Mouse (Mus musculus) midbrain, embryonic 16.5 days (tissue): ENCODE measurements around the gene Gcdh. TPM values are rescaled to one million over a fixed set of nuclear protein-coding genes. Genes with fewer than 3 reads are reported as not detected.

ENCODE experiments used
- ATAC-seq: fragments of 200-750 bp; cut with Nextera tagmentation; 2 replicates; pipeline ENCODE4 v1.8.0; 2017; ENCODE audit warnings: moderate TSS enrichment
- H3K27ac ChIP-seq: fragments of 300-500 bp; sonication (generic); 2 replicates; pipeline ENCODE4 v1.5.1; 2014; ENCODE audit warnings: mild to moderate bottlenecking, low read length, mixed read lengths
- H3K27me3 ChIP-seq: fragments of 300-500 bp; sonication (generic); 2 replicates; pipeline ENCODE4 v1.6.1; 2014; ENCODE audit warnings: low read depth, low read length, mixed read lengths; ENCODE audit not compliant: control insufficient read depth, insufficient read depth
- H3K36me3 ChIP-seq: fragments of 300-500 bp; sonication (generic); 2 replicates; pipeline ENCODE4 v1.6.1; 2014; ENCODE audit warnings: mild to moderate bottlenecking, low read length, moderate library complexity, mixed read lengths; ENCODE audit not compliant: control insufficient read depth, insufficient read depth
- H3K4me1 ChIP-seq: fragments of 300-500 bp; sonication (generic); 2 replicates; pipeline ENCODE4 v1.6.1; 2014; ENCODE audit warnings: mild to moderate bottlenecking, low read length, mixed read lengths; ENCODE audit not compliant: control insufficient read depth, insufficient read depth
- H3K4me2 ChIP-seq: fragments of 300-500 bp; sonication (generic); 2 replicates; pipeline ENCODE4 v1.6.1; 2014; ENCODE audit warnings: mild to moderate bottlenecking, low read length, mixed read lengths
- H3K4me3 ChIP-seq: fragments of 300-500 bp; sonication (generic); 2 replicates; pipeline ENCODE4 v1.5.1; 2014; ENCODE audit warnings: low read depth, mild to moderate bottlenecking, low read length, moderate library complexity, mixed read lengths
- H3K9ac ChIP-seq: fragments of 300-500 bp; sonication (generic); 2 replicates; pipeline ENCODE4 v1.6.1; 2014; ENCODE audit warnings: low read depth, low read length, mixed read lengths
- H3K9me3 ChIP-seq: fragments of 300-500 bp; sonication (generic); replicated peaks from 2 replicates; pipeline ENCODE4 v1.6.1; 2014; ENCODE audit warnings: mild to moderate bottlenecking, low read length, mixed read lengths; ENCODE audit not compliant: control insufficient read depth, poor library complexity, severe bottlenecking
- WGBS: fragments of 180-500 bp; shearing (Covaris S2); extraction: QIAGEN DNeasy Blood & Tissue Kit; methylation state at CpG from one replicate; pipeline ENCODE4 v1.1.7; 2014; 5-methylcytosine and 5-hydroxymethylcytosine counted together
- polyA plus RNA-seq: library from polyadenylated mRNA; unstranded; fragments of >200 nt; fragmentation: Nextera tagmentation; extraction: Ambion mirVana; gene quantifications from 2 replicates; pipeline ENCODE4 v1.2.1, GENCODE M21; 2015

Gcdh gene
- polyA plus RNA-seq, 1 experiment from 2014 or later, result 36.9 TPM

DNA sequence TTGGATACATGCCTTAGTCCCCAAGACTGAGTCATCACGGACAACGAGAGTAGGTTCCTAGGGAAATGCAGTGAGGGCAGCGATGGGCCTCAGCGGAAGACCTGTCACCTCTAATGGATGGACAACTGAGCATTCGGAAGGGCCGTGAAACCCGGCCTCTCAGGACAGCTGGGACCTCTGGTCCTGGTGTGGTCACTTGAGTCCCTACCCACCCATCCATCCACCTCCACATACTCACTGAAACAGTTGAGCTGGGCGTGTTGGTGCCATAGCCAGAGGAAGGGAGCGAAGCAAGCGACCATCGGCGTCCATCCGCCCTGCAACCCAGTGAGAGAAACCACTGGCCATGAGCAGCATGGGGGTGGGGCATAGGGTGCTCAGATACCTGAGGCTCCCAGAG, 36.9 kb upstream of the Gcdh start:
- Histone ChIP-seq H3K9ac (no peak overlapping the region), H3K4me3 (no peak overlapping the region), H3K4me1 (peaks cover 23% of the 10 kb centered on the region), H3K27me3 (no peaks in the 10 kb centered on the region), H3K4me2 (no peak overlapping the region), H3K9me3 (no peaks in the 10 kb centered on the region), H3K36me3 (peaks cover 21% of the 10 kb centered on the region), H3K27ac (no peak overlapping the region)
- ATAC-seq, result no peak
- 88% methylated on average over 13 of the region's 13 CpGs for WGBS

DNA sequence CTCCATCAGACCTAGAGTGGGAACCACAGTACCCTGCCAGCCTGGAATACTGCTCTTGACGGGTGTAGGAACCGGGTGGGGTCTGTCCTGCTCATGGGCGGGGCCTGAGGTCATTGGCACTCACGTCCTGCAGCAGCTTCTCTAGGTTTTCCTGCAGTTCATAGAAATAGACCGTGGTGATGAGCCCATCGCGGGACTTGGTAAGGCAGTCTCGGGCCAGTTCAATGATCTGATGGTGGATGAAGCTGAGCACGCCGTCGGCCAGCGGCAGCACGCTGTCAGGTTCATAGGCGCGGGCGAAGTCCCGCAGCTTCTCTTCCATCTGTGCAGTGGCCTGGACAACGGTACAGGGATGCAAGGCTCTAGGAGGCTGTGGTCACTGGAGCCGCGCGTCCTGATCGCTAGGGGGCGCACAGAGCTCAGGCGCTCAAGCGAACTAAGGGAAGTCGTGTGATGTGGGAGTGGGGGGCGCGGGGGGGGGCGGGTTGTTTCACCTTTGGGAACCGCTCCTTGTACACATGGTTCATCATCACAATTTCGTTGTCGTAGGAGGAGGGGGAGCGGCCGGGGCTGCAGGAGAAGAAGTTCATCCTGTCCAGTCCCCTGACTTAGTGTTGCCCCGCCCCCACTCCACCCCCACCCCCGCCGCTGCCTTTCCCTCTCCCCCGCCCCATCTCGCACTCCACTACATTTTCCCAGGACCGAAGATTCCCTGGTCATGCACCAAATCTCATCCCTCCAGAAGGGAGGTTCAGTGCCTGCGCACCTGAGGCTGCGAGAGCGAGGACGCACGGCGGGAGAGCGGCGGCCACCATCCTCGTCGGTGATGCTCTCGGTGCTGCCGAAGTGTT, 35.0 kb upstream of the Gcdh start:
- peak; percentile 71 for ATAC-seq
- H3K27ac ChIP-seq, result no peak overlapping the region
- H3K9ac ChIP-seq, result 0 out of 2 replicates have a peak overlapping the region, but pooled peaks have one; percentile 10
- peak overlapping the region; percentile 46 for H3K4me2 ChIP-seq
- no peaks in the 10 kb centered on the region for H3K9me3 ChIP-seq
- 3% methylated on average over 48 of the region's 52 CpGs for WGBS
- peak overlapping the region; percentile 21 for H3K4me3 ChIP-seq
- H3K4me1 ChIP-seq, result peaks cover 4% of the 10 kb centered on the region
- H3K36me3 ChIP-seq, result peaks cover 33% of the 10 kb centered on the region
- H3K27me3 ChIP-seq, result no peaks in the 10 kb centered on the region

DNA sequence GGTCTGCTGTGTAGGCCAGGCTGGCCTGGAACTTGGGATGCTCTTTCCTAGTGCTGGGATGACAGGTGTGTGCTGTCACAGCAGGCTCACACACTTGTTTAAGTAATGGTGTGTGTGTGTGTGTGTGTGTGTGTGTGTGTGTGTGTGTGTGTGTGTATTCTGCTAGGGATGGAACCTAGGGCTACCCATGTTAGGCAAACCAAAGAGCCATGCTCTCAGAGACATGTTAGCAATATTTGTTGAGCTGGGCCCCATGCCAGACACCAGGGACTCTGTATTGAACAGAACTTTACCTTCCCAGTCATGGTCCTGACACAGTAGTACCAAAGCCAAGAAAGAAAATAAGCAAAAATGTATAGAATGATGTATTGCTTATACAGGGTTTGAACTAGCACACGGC, 33.8 kb upstream of the Gcdh start:
- Histone ChIP-seq H3K4me3 (no peak overlapping the region), H3K9me3 (no peaks in the 10 kb centered on the region), H3K4me1 (peaks cover 3% of the 10 kb centered on the region; the same call in 1 of the 2 replicates), H3K36me3 (peaks cover 39% of the 10 kb centered on the region), H3K9ac (no peak overlapping the region), H3K27me3 (no peaks in the 10 kb centered on the region), H3K27ac (no peak overlapping the region), H3K4me2 (no peak overlapping the region)
- ATAC-seq, result no peak
- WGBS, result 95% methylated on average over 1 of the region's 1 CpGs

DNA sequence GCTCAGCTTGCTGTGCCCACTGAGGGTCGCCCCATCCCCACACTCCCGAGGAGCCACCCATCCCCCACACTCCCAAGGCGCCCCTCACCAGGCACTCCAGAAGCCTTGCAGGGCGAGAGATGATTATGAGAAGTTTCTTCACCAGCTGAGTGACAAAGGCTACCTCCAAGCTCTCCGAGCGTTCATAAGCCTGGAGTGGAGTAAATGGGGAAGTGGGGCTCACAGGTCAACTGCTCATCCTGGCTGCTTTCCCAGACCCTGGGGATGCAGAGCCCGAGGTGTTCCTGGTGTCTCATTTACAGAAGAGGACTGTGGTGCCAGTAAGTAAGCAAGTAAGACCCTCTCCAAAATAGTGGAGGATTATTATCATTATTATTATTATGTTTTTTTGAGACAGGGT, 31.8 kb upstream of the Gcdh start:
- no peaks in the 10 kb centered on the region for H3K9me3 ChIP-seq
- H3K4me1 ChIP-seq, result peaks cover 3% of the 10 kb centered on the region; the same call in 1 of the 2 replicates
- no peak for ATAC-seq
- H3K9ac ChIP-seq, result no peak overlapping the region
- 71% methylated on average over 7 of the region's 7 CpGs for WGBS
- no peaks in the 10 kb centered on the region for H3K27me3 ChIP-seq
- H3K36me3 ChIP-seq, result peaks cover 52% of the 10 kb centered on the region
- H3K4me3 ChIP-seq, result no peak overlapping the region
- H3K27ac ChIP-seq, result no peak overlapping the region
- H3K4me2 ChIP-seq, result no peak overlapping the region

DNA sequence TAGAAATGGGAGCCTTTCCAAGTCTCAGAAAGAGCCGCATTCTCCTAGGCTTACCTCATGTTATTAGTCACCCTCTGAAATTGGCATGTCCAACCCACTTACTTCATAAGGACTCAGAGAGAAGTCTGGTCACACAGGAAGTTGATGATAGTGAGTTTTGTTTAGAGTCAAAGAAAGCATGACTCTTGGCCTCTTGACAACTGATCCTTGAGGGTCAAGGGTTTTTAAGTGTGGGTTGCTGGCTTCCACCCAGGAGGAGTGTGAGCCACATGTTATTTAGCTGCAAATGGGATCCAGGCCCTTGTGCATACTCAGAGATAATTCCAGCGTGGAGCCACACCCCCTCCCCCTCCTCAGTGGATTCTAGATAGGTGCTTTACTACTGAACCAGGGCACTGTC, 27.9 kb upstream of the Gcdh start:
- H3K9me3 ChIP-seq, result no peaks in the 10 kb centered on the region
- no peak overlapping the region for H3K27ac ChIP-seq
- H3K4me3 ChIP-seq, result no peak overlapping the region
- WGBS, result 85% methylated on average over 2 of the region's 2 CpGs
- peaks cover 69% of the 10 kb centered on the region for H3K36me3 ChIP-seq
- no peak for ATAC-seq
- no peak overlapping the region for H3K4me2 ChIP-seq
- H3K4me1 ChIP-seq, result no peaks in the 10 kb centered on the region
- no peak overlapping the region for H3K9ac ChIP-seq
- no peaks in the 10 kb centered on the region for H3K27me3 ChIP-seq

DNA sequence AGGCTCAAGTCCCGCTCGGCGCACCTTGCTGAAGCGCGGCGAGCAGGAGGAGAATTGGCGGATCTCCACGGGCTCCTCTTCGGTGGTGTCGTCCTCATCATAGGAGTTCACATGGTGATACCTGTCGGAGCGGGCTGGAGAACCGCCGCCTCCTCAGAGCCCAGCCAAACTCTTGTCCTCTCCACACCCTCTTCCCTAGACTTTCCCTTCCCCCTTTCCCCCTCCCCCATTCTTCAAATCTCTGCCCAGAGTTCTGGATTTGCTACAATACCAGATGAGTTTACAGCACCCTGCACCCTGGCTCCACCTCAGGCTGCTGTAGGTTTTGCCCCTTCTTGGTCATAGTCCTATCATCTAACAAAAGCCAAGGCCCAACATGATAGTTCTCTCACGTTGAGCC, 24.9 kb upstream of the Gcdh start:
- WGBS, result 92% methylated on average over 15 of the region's 15 CpGs
- H3K9me3 ChIP-seq, result no peaks in the 10 kb centered on the region
- no peaks in the 10 kb centered on the region for H3K4me1 ChIP-seq
- H3K4me3 ChIP-seq, result no peak overlapping the region
- no peak overlapping the region for H3K27ac ChIP-seq
- H3K36me3 ChIP-seq, result peaks cover 71% of the 10 kb centered on the region
- H3K27me3 ChIP-seq, result 0 out of 2 replicates have a peak, but pooled peaks cover 2% of the 10 kb centered on the region
- no peak overlapping the region for H3K9ac ChIP-seq
- no peak for ATAC-seq
- H3K4me2 ChIP-seq, result no peak overlapping the region

DNA sequence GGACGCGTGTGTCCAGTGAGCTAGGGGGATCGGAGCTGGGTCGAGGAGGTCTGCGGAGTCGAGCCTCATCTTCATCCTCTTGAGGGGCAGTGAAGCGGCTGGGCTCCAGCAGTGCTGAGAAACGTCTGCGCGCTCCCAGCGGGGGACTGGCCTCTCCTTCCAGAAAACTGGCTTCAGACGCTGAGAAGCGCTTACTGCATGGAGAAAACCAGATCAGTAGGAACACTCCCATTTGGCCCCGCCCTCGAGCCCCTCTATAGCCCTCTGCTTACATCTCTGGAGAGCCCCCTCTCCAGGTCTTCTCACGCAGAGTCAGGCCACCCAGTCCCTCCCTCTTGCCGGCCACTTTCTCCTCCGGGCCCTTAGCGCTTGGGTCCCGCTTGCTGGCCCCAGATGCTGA, 24.1 kb upstream of the Gcdh start:
- WGBS, result 28% methylated on average over 20 of the region's 20 CpGs
- H3K4me1 ChIP-seq, result peaks cover 2% of the 10 kb centered on the region; the same call in 1 of the 2 replicates
- 0 out of 2 replicates have a peak, but pooled peaks cover 2% of the 10 kb centered on the region for H3K27me3 ChIP-seq
- no peak overlapping the region for H3K27ac ChIP-seq
- ATAC-seq, result no peak
- peaks cover 74% of the 10 kb centered on the region for H3K36me3 ChIP-seq
- H3K9ac ChIP-seq, result no peak overlapping the region
- no peaks in the 10 kb centered on the region for H3K9me3 ChIP-seq
- no peak overlapping the region for H3K4me2 ChIP-seq
- no peak overlapping the region for H3K4me3 ChIP-seq

DNA sequence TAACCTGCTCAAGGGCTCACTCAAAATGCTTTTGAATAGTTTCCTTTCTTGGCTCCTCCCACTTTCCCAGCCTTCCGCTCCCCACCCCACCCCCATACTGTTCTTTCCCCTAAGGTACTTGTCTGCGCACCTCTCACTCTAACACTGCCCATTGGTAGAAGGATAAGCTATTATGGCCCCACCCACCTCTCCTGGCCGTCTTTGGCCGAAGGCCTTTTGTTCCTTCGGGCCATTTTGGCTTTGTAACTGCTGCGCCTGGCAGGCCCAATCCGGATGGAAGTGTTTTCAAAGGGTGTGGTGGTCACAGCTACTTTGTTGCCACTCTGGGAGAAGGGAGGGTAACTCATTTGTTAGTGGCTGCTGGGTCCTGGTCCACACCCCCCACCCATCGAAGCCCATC, 21.5 kb upstream of the Gcdh start:
- no peak for ATAC-seq
- H3K4me2 ChIP-seq, result no peak overlapping the region
- H3K36me3 ChIP-seq, result peaks cover 70% of the 10 kb centered on the region
- WGBS, result 90% methylated on average over 8 of the region's 8 CpGs
- H3K9ac ChIP-seq, result no peak overlapping the region
- no peak overlapping the region for H3K4me3 ChIP-seq
- H3K27me3 ChIP-seq, result peaks cover 9% of the 10 kb centered on the region; the same call in 1 of the 2 replicates
- H3K27ac ChIP-seq, result no peak overlapping the region
- H3K4me1 ChIP-seq, result peaks cover 2% of the 10 kb centered on the region; the same call in 1 of the 2 replicates
- no peaks in the 10 kb centered on the region for H3K9me3 ChIP-seq

DNA sequence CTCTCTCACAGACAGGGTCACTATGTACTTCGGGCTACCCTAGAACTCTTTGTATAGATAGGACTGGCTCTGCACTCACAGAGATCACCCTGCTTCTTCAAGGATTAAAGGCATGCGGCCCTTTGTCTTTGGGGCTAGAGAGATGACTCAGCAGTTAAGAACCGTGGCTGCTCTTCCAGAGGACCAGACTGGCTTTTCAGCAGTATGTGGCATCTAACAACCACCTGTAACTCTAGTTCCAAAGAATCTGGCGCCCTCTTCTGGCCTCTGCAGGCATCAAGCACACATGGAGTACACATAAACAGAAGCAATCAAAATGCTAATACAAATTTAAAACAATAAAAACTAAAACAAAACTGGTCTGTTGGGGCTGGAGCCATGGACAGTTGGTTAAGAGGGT, 20.2 kb upstream of the Gcdh start:
- H3K9ac ChIP-seq, result no peak overlapping the region
- H3K4me3 ChIP-seq, result no peak overlapping the region
- H3K4me1 ChIP-seq, result peaks cover 2% of the 10 kb centered on the region; the same call in 1 of the 2 replicates
- 36% methylated on average over 4 of the region's 4 CpGs for WGBS
- peaks cover 61% of the 10 kb centered on the region for H3K36me3 ChIP-seq
- H3K9me3 ChIP-seq, result no peaks in the 10 kb centered on the region
- H3K27ac ChIP-seq, result no peak overlapping the region
- H3K27me3 ChIP-seq, result peaks cover 11% of the 10 kb centered on the region; the same call in 1 of the 2 replicates
- ATAC-seq, result no peak
- no peak overlapping the region for H3K4me2 ChIP-seq
